Mouse (Mus musculus): ENCODE measurements at regions not wholly inside any gene's neighbourhood (a gene's known extent, or its start where the extent isn't known, plus 50 kb on each side); places are given as distances from the start of the nearest gene placed in this dataset.

DNA sequence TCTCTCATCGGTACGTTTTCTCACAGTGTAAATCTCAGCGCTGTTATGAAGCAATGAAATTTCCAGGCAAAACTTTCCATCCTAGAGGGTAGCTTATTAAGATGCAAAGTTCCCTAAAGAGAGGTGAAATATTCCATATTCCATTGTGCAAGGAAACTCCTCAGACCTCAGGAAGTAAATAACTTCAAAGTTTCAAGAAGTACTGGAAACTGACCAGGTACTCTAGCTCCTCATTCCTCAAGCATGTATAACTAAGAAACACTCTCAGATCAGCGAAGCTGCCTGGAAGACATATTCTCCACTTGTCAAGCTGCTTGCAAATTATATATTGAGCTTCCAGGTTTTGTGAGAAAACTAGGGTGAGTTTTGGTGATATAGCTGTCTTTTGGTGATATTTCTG is 279.8 kb upstream of the Mad2l1 start:
- POLR2A ChIA-PET, result no interaction called here
- DNase-seq (ENCODE audit: low read depth, low spot score) (no peak), ATAC-seq (no peak)
- no peak for TF ChIP-seq CTCF (IDR thresholded peaks at IDR 0.05)
- CTCF ChIA-PET, result interaction anchor here (1.1 kb wide), 1 partner anchor 11 kb away, joined by 4 read pairs; no protein-coding TSS in a partner anchor
- in situ Hi-C loops (cut with MboI; ENCODE audit: low pct_unique_long_range_greater_than_20kb), result no loop called here
- no peaks in the 10 kb centered on the region for H3K27me3 ChIP-seq

DNA sequence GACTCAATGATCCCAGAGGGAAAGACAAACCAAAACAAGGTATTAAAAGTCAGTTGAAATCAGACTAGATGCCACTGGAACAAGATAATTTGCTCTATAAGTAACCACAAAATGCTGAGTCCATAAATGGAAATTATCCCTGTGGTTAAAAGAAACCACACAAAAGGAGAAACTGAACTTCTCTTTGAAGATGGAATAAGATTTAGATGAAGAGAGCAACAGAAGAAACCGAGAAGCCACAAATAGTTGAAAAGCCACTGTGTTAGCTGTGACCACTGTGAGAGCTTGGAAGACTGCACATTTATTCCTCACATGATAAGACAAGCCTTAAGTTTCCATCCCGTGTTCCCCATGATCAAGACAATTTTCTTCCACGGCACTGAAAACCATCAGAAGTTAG is 271.8 kb upstream of the Mad2l1 start:
- ATAC-seq (no peak), DNase-seq (ENCODE audit: low read depth, low spot score) (no peak)
- in situ Hi-C loops (cut with MboI; ENCODE audit: low pct_unique_long_range_greater_than_20kb), result no loop called here
- CTCF ChIA-PET, result no interaction called here
- POLR2A ChIA-PET, result no interaction called here
- TF ChIP-seq CTCF (IDR thresholded peaks at IDR 0.05), result no peak
- H3K27me3 ChIP-seq, result peaks cover 5% of the 10 kb centered on the region

DNA sequence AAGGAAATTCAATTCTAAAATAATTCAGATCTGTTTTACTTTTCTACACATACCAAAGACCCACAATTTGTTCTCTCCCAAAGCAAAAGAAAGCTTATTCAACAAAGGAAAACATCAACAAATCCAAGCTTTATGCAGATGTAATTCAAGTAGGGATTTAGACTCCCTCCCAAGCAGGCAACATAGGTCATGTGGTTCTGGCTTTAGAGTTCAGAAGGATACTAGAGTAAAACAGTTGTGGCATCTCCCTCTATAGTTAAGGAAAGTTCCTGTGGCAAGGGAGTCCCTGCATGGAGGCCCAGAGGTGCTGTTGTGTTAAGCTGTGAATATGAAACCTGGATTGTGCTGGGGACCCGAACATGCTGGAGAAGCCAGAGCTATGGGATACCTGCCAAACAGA is 271.3 kb upstream of the Mad2l1 start:
- no peak for ATAC-seq
- DNase-seq (ENCODE audit: low read depth, low spot score), result no peak
- in situ Hi-C loops (cut with MboI; ENCODE audit: low pct_unique_long_range_greater_than_20kb), result no loop called here
- no peak for TF ChIP-seq CTCF (IDR thresholded peaks at IDR 0.05)
- POLR2A ChIA-PET, result no interaction called here
- H3K27me3 ChIP-seq, result peaks cover 5% of the 10 kb centered on the region
- CTCF ChIA-PET, result no interaction called here

DNA sequence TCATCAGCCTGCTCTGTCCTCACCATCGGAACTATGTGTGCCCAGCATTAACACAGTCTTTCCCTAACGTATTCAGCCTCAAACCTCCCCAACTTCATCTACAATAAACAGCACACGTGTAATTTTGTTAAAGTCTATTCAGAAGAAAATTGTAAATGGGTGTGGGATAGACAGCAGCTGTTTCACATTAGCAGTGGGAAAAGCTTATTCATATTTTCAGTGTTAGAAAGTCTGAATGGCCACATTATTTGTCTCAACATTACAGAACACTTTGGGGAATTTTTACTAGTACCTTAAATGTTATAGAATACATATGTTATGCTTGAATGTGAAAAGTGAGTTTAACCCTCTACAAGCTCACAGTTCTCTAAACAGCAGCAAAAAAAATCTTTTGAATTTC is 266.8 kb upstream of the Mad2l1 start:
- ChIA-PET POLR2A (no interaction called here), CTCF (no interaction called here)
- no peak for ATAC-seq
- peaks cover 10% of the 10 kb centered on the region for H3K27me3 ChIP-seq
- TF ChIP-seq CTCF (IDR thresholded peaks at IDR 0.05), result no peak
- in situ Hi-C loops (cut with MboI; ENCODE audit: low pct_unique_long_range_greater_than_20kb), result no loop called here
- DNase-seq (ENCODE audit: low read depth, low spot score), result no peak

DNA sequence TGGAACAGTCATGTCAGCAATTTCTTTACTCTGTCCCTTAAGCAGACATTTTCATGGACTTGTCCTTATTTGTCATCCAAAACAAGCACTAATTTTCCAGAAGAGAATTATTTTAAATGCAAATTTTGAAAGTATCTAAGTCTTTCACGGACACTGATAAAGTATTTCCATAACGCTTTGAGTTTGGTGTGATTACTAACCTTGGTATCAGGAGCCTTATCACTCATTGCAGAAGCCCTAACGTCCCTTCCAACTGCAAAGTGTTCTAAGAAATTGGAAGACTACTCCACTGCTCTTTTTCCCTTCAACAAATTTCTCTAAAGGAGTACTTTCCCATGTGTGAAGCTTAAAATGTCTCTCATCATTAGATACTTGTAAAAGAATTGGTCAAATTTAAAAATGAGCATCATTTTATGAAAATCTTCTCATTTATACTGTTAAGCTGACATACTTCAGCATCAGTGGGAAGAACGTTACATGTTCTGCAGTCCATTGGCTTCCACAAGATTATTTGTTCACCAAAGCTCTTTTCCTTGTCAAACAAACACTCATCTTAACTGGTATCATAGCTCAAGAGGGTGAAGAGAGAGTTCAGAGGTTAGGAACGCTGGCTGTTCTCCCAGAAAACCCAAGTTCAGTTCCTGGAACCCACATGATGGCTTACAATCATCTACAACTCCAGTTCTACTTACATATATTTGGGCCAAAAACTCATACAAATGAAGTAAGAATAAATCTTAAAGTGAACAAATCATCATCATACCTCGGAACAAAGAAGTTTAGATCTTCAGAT is 263.6 kb upstream of the Mad2l1 start:
- TF ChIP-seq CTCF (IDR thresholded peaks at IDR 0.05), result no peak
- peaks cover 5% of the 10 kb centered on the region for H3K27me3 ChIP-seq
- CTCF ChIA-PET, result no interaction called here
- in situ Hi-C loops (cut with MboI; ENCODE audit: low pct_unique_long_range_greater_than_20kb), result no loop called here
- ATAC-seq (no peak), DNase-seq (ENCODE audit: low read depth, low spot score) (no peak)
- POLR2A ChIA-PET, result no interaction called here

DNA sequence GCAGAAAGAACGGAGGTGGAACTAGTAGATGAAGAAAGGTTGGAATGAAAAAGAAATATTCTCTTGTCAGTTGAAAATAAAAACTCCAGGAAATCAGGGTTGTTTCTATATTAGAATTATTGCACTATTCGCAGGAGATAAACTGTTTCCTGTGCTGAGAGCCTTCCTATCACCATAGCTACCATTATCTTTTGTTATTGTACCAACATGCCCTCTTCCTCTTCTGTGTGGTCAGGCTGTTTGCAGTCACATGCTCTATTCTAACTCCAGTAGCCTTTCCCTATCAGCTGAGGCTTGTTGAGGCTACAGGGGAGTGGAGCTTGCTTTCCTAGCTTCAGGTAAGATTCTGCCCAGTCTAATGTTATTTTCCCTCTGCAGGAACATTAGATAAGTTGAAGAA is 263.0 kb upstream of the Mad2l1 start:
- in situ Hi-C loops (cut with MboI; ENCODE audit: low pct_unique_long_range_greater_than_20kb), result no loop called here

DNA sequence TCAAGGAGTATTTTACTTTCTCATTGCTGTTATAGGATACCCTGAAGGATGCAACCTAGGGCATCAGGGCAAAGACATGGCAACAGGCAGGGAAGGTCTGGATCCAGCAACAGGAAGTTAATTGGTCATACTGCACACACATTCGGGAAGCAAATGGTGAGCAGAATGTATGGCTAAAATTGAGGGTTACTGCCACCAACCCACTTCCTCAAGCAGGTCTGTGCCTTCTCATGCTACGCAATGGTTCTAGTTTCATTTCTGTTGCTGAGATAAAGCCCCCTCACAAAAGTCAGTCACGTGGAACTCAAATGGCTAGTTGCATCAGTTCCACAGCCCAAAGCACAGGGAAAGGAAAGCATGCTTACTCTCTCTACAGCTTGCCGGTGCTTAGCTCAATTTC is 260.5 kb upstream of the Mad2l1 start:
- no peak for DNase-seq (ENCODE audit: low read depth, low spot score)
- in situ Hi-C loops (cut with MboI; ENCODE audit: low pct_unique_long_range_greater_than_20kb), result no loop called here
- ChIA-PET CTCF (no interaction called here), POLR2A (no interaction called here)
- no peak for TF ChIP-seq CTCF (IDR thresholded peaks at IDR 0.05)
- peaks cover 5% of the 10 kb centered on the region for H3K27me3 ChIP-seq
- no peak for ATAC-seq

More for the DNA sequence above, 263.0 kb upstream of the Mad2l1 start:
- DNase-seq (ENCODE audit: low read depth, low spot score) (no peak), ATAC-seq (no peak)
- peaks cover 5% of the 10 kb centered on the region for H3K27me3 ChIP-seq
- no peak for TF ChIP-seq CTCF (IDR thresholded peaks at IDR 0.05)
- ChIA-PET CTCF (no interaction called here), POLR2A (no interaction called here)

DNA sequence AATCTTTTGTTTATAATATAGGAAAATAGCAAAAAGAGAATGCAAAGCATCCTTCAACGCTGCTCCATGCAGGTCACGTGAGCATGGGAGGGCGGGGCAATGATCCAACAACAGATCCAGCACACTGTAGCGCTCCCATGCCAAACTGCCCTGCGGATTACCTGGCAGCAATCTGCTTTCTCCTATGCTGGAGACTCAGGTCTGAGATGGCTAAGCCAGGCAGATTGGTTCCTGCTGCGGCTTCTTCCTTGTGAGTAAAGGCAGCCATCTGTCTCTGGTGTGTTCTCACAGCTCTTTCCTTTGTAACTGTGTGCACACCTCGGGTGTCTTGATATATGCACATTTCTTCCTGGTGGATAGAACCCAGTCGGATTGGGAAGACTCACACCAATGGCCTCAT is 254.5 kb upstream of the Mad2l1 start:
- DNase-seq (ENCODE audit: low read depth, low spot score), result no peak
- in situ Hi-C loops (cut with MboI; ENCODE audit: low pct_unique_long_range_greater_than_20kb), result no loop called here
- ATAC-seq, result no peak
- ChIA-PET POLR2A (no interaction called here), CTCF (no interaction called here)
- TF ChIP-seq CTCF (IDR thresholded peaks at IDR 0.05), result no peak
- H3K27me3 ChIP-seq, result peaks cover 5% of the 10 kb centered on the region

DNA sequence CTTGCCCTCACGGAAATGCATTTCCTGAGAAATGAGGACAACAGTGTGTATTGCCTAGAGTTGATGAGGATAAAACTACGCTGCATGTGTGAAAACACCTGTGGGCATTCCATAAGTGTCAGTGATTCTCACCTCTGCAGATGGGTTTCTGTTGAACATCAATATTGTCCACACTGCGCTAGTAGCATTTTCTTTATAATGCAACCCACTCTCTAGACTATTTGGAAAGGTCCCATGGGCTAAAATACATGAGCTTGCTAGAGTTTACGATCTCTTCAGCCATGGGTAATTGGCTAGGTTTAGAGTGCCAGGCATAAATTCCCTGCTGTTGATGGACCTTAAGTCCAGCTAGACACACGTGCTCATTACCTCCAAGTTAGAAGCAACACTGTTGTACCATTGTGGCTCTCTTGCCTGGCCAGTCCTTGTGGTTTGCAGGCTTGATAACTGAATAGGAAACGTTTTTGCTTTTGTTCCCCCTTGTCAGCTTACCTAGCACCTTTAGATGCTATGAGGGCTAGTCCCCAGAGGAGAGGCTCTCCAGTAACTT is 252.5 kb upstream of the Mad2l1 start:
- peaks cover 5% of the 10 kb centered on the region for H3K27me3 ChIP-seq
- in situ Hi-C loops (cut with MboI; ENCODE audit: low pct_unique_long_range_greater_than_20kb), result no loop called here
- TF ChIP-seq CTCF (IDR thresholded peaks at IDR 0.05), result no peak
- ATAC-seq (no peak), DNase-seq (ENCODE audit: low read depth, low spot score) (no peak)
- ChIA-PET POLR2A (no interaction called here), CTCF (no interaction called here)

DNA sequence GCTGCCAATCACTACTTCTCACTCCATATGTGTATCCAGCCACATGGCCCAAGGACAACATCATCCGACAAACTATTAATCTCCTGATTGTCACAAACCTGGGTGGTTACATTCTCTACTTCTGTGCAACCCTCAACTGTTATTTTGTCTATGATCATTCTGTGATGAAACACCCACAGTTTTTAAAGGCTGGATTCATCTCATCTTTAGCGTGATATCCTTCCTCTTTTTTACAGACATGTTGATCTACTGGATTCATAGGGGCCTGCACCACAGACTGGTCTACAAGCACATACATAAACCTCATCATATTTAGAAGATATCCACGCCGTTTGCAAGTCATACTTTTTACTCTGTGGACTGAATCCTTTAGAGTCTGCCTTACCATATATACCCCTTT is 251.7 kb upstream of the Mad2l1 start:
- in situ Hi-C loops (cut with MboI; ENCODE audit: low pct_unique_long_range_greater_than_20kb), result no loop called here
- no peak for DNase-seq (ENCODE audit: low read depth, low spot score)
- CTCF ChIA-PET, result no interaction called here
- H3K27me3 ChIP-seq, result peaks cover 5% of the 10 kb centered on the region
- no peak for ATAC-seq
- TF ChIP-seq CTCF (IDR thresholded peaks at IDR 0.05), result no peak
- POLR2A ChIA-PET, result no interaction called here

DNA sequence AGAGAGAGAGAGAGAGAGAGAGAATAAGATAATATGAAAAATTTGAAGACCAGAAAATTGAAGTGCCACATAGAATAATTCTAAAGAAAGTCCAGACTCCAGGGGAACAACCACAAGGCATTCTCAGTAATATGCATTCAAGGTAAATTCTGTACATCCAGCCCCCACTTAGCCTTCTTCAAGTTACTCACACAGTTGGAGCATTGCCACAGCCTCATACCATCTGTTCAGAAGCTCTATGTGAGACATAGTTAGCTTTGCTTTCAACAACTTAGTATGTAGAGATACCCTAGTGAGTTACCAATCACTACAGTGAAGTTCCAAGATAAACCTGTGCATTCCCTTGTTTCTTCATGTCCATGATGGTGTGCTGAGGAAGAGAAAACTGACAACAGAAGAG is 247.6 kb upstream of the Mad2l1 start:
- in situ Hi-C loops (cut with MboI; ENCODE audit: low pct_unique_long_range_greater_than_20kb), result no loop called here
- TF ChIP-seq CTCF (IDR thresholded peaks at IDR 0.05), result no peak
- ATAC-seq, result no peak

DNA sequence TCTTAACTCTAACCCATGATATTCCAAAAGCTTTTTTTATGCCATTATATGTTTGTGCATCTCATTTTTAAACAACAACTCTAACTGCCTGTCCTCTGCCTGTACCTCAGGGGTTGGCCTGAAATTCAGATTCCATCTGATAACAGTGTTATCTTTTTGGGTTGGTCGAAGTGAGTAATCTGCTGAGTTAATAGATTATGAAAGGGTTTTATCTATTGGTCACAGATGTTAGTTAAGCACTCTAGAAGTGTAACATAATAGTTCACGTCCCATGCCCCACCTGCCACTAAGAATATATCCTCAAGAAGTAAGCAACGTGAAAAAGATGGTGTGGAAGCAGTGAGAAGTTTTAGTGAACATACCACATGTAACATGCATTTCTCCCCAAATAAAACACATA is 246.0 kb upstream of the Mad2l1 start:
- no peak for TF ChIP-seq CTCF (IDR thresholded peaks at IDR 0.05)
- in situ Hi-C loops (cut with MboI; ENCODE audit: low pct_unique_long_range_greater_than_20kb), result no loop called here
- POLR2A ChIA-PET, result no interaction called here
- H3K27me3 ChIP-seq, result peaks cover 3% of the 10 kb centered on the region
- ATAC-seq (no peak), DNase-seq (ENCODE audit: low read depth, low spot score) (no peak)
- CTCF ChIA-PET, result no interaction called here

More for the DNA sequence above, 247.6 kb upstream of the Mad2l1 start:
- ChIA-PET CTCF (no interaction called here), POLR2A (no interaction called here)
- H3K27me3 ChIP-seq, result peaks cover 3% of the 10 kb centered on the region
- DNase-seq (ENCODE audit: low read depth, low spot score), result no peak
